Mouse (Mus musculus): ENCODE data around the gene Gm37240.

DNA sequence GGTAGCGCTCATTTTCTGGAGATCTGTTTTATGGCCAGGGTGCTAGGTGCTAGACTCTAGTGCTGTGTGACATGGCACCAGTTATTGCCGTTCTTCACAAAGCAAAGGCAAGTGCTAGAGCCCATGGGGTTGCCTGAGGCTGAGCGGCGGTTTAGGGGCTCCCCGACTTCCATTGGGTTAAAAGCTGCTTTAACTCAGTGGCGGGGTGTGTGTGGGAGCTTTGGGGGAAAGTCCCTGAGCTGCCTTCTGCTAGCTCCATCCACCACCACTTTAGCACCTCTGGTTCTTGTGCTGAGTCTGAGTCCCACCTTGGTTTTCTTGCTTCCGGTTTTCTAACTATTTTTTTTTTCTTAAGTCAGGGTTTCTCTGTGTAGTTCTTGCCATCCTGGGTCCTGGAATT lies 1207.3 kb downstream of the Gm37240 start:
- TF ChIP-seq CTCF (IDR thresholded peaks at IDR 0.05; ENCODE audit: low read depth, low read length): no peak
- no peak for TF ChIP-seq GATA1 (IDR thresholded peaks at IDR 0.05; ENCODE audit: borderline replicate concordance, low read length)
